Mouse (Mus musculus) right cerebral cortex, adult 18-20 months (tissue): Measurements from ENCODE around the gene Fbxl7.
A peak's percentile ranks its signal among the peaks of the same experiment; 100 is the strongest.

Experiments
- DNase-seq: peaks from one replicate; pipeline ENCODE4 v3.0.0; 2022; ENCODE audit warnings: mixed read lengths

Fbxl7 gene

DNA sequence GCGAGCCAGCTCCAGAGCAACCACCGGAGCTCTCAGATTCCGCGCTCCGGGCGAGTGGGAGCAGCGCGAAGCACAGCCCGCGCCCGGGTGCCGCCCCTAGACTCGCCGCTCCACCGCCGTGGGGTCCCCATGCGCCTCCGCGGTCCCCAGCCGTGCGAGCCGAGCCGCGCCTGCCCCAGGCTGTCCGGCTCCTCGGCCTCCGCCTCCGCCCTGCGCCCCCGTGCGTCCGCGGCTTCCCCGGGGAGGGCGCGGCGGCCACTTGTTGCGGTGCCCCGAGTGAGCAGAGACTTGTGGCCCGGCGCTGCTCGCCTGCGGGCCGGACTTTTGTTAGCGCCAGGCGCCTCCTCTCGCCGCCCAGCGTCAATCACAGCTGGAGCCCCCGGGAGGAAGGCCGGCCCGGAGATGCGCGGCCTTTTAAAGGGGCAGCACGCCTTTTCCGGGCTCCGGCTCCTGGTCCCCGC, at the start of gene Fbxl7:
Gene Fbxl7, minus strand, starts transcription at position 330 of the 461 bp plus-strand sequence.
- peak; percentile 52 for DNase-seq

DNA sequence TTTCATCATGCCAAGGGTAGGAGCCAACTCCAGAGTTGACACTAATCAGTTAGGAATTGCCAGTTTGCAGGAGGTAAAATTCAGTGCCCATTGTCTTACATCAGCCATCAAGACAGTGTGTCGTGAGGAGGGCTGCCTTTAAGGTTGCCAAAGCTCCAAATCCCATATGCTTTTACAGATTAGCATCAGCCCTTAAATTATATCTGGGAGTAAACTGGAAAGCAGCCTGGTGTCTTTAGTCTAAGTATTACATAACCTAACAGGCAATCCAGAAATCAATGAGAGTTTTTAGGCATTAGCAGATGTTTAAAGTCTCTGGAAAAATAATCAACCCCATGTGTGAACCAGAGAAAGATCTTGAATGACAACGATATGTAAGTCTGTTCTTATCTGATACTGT, 26.6 kb upstream of the Fbxl7 start:
- DNase-seq = no peak

- DNase-seq = no peak
These were observed 18.0 kb upstream of the Fbxl7 start for GRCm38 (mm10) chr15:26913427-26913826.

DNA sequence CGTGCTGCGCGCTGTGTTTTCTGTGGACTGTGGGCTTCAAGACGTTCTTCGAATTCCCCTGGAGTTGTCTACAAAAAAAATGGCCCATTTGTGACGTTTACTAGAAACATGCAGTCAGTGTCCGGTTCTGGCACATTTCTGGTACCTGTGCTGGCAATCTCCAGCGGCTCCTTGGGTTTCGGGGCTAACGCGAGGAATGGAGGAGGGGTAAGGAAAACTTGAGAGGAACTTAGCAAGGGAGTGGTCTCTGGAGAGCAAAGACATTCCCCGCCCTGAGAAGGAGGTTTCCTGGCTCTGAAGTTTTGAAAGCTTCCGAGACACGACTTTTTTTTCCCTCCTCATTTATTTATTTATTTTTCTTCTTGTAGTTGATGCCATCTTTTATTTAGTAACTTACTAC, 381 bp upstream of the Fbxl7 start:
- DNase-seq = no peak

- no peak for DNase-seq
These were observed 565 bp downstream of the Fbxl7 start for GRCm38 (mm10) chr15:26894801-26895229.

- no peak for DNase-seq
These were observed 1.2 kb downstream of the Fbxl7 start for GRCm38 (mm10) chr15:26894031-26894655.

GRCm38 (mm10) chr15:26893136-26893535, 2.2 kb downstream of the Fbxl7 start:
- no peak for DNase-seq

DNA sequence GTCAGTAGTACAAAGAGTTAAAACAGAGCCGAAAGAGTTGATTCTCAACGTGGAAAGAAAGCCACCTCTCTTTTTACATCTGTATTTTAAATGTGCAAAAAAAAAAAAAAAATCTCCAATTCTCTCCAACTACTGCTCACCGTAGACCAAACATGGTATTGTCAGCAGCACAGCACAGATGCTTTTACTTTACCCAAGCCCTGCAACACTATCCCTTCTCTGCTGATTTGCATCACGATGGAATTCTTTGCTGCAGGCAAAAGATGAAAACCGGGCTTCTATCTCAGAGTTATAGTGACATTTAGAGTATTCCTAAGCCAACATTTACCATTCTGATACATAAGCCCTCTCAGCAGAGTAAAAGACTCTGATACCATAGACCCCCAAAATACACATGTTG, 5.4 kb downstream of the Fbxl7 start:
- no peak for DNase-seq

- DNase-seq = no peak
These were observed 7.2 kb downstream of the Fbxl7 start for GRCm38 (mm10) chr15:26888170-26888569.

DNA sequence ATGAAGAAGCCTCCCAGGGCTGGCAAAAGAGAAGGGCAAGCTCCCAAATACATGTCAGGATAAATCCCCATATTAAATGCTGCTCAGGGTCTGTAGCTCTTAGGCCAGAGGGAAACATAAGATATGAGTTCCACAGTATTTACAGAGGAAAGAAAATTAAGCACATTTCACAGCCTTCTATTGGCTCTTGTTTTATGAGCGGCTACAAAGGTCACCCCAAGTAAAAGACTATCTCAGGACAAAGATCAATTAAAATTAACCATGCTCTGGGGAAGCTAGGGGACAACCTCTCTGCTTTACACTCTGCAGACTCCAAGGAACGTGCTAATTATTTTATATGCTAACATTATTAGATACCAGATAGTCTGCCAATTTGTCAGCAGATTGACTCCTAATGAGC, 9.4 kb downstream of the Fbxl7 start:
- no peak for DNase-seq

GRCm38 (mm10) chr15:26880212-26880956, 15.0 kb downstream of the Fbxl7 start:
- no peak for DNase-seq

GRCm38 (mm10) chr15:26875687-26876086, 19.7 kb downstream of the Fbxl7 start:
- peak; percentile 73 for DNase-seq

- DNase-seq = no peak
These were observed 23.1 kb downstream of the Fbxl7 start for GRCm38 (mm10) chr15:26872234-26872633.

DNA sequence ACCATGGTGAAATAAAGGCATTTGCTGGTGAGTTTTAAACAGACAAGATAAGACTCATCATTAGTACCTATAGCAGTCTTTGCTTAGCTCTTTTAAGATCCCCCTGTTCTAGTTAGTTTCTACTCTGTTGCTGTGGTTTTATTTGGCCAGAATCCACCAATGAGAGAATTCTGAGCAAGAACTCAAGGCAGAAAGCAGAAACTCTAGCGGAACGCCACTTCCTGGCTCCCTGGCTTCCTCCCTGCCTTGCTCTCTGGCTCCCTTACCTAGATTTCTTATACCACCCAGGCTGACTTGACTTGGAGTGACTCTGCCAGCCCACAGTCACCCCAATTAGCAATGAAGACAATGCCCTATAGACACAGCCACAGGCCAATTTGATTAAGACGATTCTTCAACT, 26.2 kb downstream of the Fbxl7 start:
- no peak for DNase-seq

GRCm38 (mm10) chr15:26867521-26867920, 27.9 kb downstream of the Fbxl7 start:
- no peak for DNase-seq

DNA sequence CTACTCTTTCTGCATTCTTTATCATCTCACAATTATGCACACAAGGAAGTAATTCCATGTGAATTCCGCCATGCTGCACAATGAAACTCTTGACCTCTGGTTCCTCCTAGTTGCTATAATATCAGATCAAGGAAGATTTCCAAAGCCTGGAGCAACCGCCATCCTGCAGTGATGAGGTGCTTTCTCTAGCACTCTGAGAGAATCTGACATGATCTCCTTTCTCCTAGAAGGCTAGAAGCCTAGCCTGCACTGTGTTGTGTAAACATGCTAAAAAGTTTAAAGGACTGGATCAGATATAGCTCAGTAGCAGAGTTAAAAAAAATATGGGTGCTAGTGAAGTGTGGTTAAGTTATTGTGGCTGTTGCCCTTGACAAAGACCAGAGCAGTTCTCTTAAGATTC, 33.2 kb downstream of the Fbxl7 start:
- DNase-seq = no peak

DNA sequence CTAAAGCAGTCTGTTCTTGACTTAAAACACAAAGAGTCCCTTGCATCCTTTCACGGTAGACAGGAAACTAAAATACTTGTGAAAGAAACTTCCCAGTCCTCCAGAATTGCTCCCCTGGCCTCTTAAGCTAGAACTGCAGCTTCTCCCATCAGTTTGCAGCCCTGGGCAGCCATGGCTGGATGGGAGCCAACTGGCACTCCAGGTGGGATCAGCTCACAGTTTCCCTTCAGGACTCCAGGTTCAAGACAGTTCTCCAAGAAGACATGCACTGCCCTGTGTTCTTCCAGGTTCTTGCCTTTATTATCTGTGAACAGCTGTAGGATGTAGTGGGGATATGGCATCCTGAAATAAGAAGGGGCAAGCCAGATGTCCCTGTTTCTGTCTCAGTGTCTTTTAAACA, 45.8 kb downstream of the Fbxl7 start:
- no peak for DNase-seq

- no peak for DNase-seq
These were observed 53.2 kb downstream of the Fbxl7 start for GRCm38 (mm10) chr15:26842216-26842615.

GRCm38 (mm10) chr15:26838386-26838785, 57.0 kb downstream of the Fbxl7 start:
- peak; percentile 20 for DNase-seq

GRCm38 (mm10) chr15:26837200-26837599, 58.2 kb downstream of the Fbxl7 start:
- no peak for DNase-seq

DNA sequence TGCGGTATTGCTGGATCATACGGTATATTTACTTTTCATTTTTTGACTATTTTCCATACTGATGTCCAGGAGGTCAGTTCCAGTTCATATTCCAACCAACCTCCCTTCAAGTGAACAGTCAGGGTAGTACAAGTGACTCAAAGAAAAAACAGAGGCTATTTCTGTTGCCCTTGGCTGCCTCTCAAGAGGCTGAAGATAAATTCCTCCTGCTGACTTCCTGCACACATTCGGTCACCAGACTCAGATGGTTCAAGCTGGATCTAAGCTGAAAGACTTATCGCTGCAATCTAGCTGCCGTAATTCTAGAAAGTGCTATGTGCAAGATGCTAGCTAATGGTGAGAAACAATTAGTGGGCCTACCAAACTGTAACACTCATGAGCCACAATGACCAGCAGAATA, 61.0 kb downstream of the Fbxl7 start:
- DNase-seq = no peak

DNA sequence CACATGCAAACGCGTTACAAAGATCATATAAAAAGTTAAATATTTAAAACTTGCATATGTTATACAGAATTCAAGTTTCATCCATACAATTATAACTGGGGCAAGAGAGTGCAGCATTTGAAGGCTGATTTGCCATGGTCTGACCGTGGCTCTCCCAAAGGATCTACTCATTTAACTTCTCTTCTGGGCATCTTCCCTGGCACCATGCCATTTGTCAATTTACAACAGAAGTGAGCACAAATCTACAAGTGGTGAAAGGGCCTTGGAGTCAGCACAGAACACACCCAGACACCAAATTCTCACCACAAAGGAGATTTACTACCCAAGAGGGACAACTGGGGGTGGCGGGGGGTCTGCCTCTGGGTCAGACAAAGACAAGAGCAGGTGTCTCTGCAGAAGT, 64.2 kb downstream of the Fbxl7 start:
- DNase-seq = no peak

DNA sequence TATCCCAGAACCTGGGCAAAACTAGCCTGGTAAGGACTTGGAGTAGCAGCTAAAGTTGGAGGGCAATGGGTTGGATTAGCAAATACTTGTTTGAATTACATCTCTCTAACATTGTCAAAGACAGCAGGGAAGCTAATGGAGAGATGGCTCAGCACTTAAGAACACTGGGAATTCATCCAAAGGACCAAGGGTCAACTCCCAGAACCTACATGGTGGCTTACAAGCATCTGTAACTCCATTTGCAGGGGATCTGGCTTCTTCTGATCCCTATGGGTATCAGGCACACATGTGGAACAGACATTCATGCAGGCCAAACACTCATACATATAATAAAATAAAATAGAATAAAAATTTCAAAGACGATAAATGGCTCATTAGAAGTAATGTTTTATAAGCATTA, 78.4 kb downstream of the Fbxl7 start:
- no peak for DNase-seq

DNA sequence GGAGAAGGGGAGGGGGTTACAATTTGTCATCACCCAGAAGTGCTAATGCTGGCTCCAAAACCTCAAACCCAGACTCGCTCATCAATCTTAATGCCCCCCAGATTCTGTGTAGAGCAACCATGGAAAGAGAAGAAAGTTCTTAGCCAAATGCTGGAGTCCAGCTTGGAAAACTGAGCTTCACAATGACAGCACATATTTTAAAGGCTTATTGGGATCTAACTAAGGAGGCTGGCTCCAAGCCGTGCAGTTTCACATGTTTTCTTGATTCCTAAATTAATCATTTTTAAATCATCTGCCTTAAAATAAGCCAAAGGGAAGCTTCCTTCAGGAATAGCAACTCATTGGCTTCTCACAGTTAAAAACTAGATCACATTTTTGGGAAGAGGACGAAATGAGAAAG, 82.5 kb downstream of the Fbxl7 start:
- DNase-seq = no peak

- DNase-seq = no peak
These were observed 85.8 kb downstream of the Fbxl7 start for GRCm38 (mm10) chr15:26809569-26809968.
